8 mouse cellular contexts compared by ENCODE assay signal in the genomic region with DNA sequence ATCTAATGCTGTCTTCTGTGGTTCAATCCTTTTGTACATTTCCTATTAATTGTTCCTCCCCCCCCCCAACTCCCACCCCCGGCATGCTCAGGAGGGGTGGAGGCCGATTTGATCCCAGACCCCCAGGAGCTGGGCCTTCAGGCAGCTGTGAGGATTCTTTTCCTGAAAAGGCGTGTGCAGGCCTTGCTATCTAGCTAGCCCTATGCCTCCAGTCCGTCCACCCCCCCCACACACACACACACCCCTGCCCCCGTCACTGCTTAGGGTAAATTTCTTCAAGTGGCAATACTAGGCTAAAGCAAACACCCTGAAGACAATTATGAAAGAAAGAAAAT. TPM values are rescaled to one million over a fixed set of nuclear protein-coding genes. Genes with fewer than 3 reads are reported as not detected.
DNase-seq lines count a peak whose midpoint lies in the region; ATAC-seq and TF ChIP-seq lines count a peak whose summit lies in the region.

No protein-coding gene starts in this region.

- no peak for TF ChIP-seq CTCF in lung, postnatal 0 days (IDR thresholded peaks at IDR 0.05)
- no peak for TF ChIP-seq CTCF in stomach, postnatal 0 days (IDR thresholded peaks at IDR 0.05; ENCODE audit: low read depth)

- peak overlapping the region; percentile 62 for H3K4me3 ChIP-seq in lung, postnatal 0 days (ENCODE audit: low read depth, low read length)
- H3K4me3 ChIP-seq in forebrain, embryonic 11.5 days (ENCODE audit: low read depth, low read length), result peak overlapping the region; percentile 51
- peak overlapping the region; percentile 65 for H3K4me3 ChIP-seq in liver, embryonic 11.5 days (ENCODE audit: low read depth, low read length)
- peak overlapping the region; percentile 47 for H3K4me3 ChIP-seq in stomach, postnatal 0 days (ENCODE audit: low read depth, low read length)

- no peaks in the 10 kb centered on the region for H3K4me1 ChIP-seq in lung, postnatal 0 days (ENCODE audit: insufficient read depth, low read depth, low read length)
- peaks cover 6% of the 10 kb centered on the region for H3K4me1 ChIP-seq in forebrain, embryonic 11.5 days (replicated peaks; ENCODE audit: control insufficient read depth, insufficient read depth, low read length)
- peaks cover 6% of the 10 kb centered on the region for H3K4me1 ChIP-seq in liver, embryonic 11.5 days (replicated peaks; ENCODE audit: control insufficient read depth, insufficient read depth, low read length)
- H3K4me1 ChIP-seq in stomach, postnatal 0 days (replicated peaks; ENCODE audit: control insufficient read depth, insufficient read depth), result no peaks in the 10 kb centered on the region

- 20% methylated on average over 5 of the region's 5 CpGs for WGBS in lung, postnatal 0 days
- 7% methylated on average over 5 of the region's 5 CpGs for WGBS in forebrain, embryonic 11.5 days
- WGBS in liver, embryonic 11.5 days, result 23% methylated on average over 5 of the region's 5 CpGs
- WGBS in stomach, postnatal 0 days, result 3% methylated on average over 5 of the region's 5 CpGs

- DNase-seq in lung, postnatal 0 days (ENCODE audit: low spot score), result peak; percentile 42
- no peak for DNase-seq in lung, postnatal 10 days
- DNase-seq in forebrain, embryonic 11.5 days (ENCODE audit: low spot score), result peak; percentile 57
- DNase-seq in liver, embryonic 11.5 days (ENCODE audit: low spot score), result no peak
- DNase-seq in stomach, postnatal 0 days (ENCODE audit: low spot score), result no peak
- no peak for DNase-seq in layer of hippocampus, postnatal 10 days (ENCODE audit: low spot score in 2 of 2)
- DNase-seq in layer of hippocampus, postnatal 25 days (ENCODE audit: extremely low spot score in 1 of 2, low spot score in 1 of 2), result no peak
- no peak for DNase-seq in right cerebral cortex, postnatal 10 days (ENCODE audit: low spot score in 2 of 2)

- H3K27ac ChIP-seq in lung, postnatal 0 days (ENCODE audit: low read length), result peak overlapping the region; percentile 52
- no peak overlapping the region for H3K27ac ChIP-seq in forebrain, embryonic 11.5 days (ENCODE audit: low read depth, low read length)
- 0 out of 2 replicates have a peak overlapping the region, but pooled peaks have one; percentile 72 for H3K27ac ChIP-seq in liver, embryonic 11.5 days (ENCODE audit: low read depth, low read length)
- H3K27ac ChIP-seq in stomach, postnatal 0 days (replicated peaks), result peak overlapping the region; percentile 81

- no peak for TF ChIP-seq EP300 in lung, postnatal 0 days (IDR thresholded peaks at IDR 0.05)
- no peak for TF ChIP-seq EP300 in stomach, postnatal 0 days (optimal IDR thresholded peaks at IDR 0.05)

- H3K4me2 ChIP-seq in lung, postnatal 0 days (replicated peaks; ENCODE audit: low read depth, low read length), result peak overlapping the region; percentile 50
- peak overlapping the region; percentile 63 for H3K4me2 ChIP-seq in forebrain, embryonic 11.5 days (ENCODE audit: low read depth, low read length, severe bottlenecking)
- H3K4me2 ChIP-seq in liver, embryonic 11.5 days, result peak overlapping the region; percentile 70
- H3K4me2 ChIP-seq in stomach, postnatal 0 days (replicated peaks; ENCODE audit: low read depth), result peak overlapping the region; percentile 64

- no peaks in the 10 kb centered on the region for H3K36me3 ChIP-seq in lung, postnatal 0 days (ENCODE audit: insufficient read depth, low read length)
- H3K36me3 ChIP-seq in forebrain, embryonic 11.5 days (ENCODE audit: control insufficient read depth, insufficient read depth, low read length), result no peaks in the 10 kb centered on the region
- H3K36me3 ChIP-seq in liver, embryonic 11.5 days (ENCODE audit: control insufficient read depth, insufficient read depth, low read length), result no peaks in the 10 kb centered on the region
- H3K36me3 ChIP-seq in stomach, postnatal 0 days (ENCODE audit: control insufficient read depth, insufficient read depth, low read length), result no peaks in the 10 kb centered on the region

- H3K9me3 ChIP-seq in lung, postnatal 0 days (ENCODE audit: low read length), result no peaks in the 10 kb centered on the region
- no peaks in the 10 kb centered on the region for H3K9me3 ChIP-seq in forebrain, embryonic 11.5 days (ENCODE audit: control insufficient read depth, low read length)
- no peaks in the 10 kb centered on the region for H3K9me3 ChIP-seq in liver, embryonic 11.5 days (ENCODE audit: control insufficient read depth, low read length)
- H3K9me3 ChIP-seq in stomach, postnatal 0 days (ENCODE audit: control insufficient read depth, low read length), result no peaks in the 10 kb centered on the region

- peak; percentile 20 for ATAC-seq in lung, postnatal 0 days
- ATAC-seq in forebrain, embryonic 11.5 days (replicated peaks; ENCODE audit: low FRiP score), result 0 out of 2 replicates have a peak, but pooled peaks have one; percentile 16
- 0 out of 2 replicates have a peak, but pooled peaks have one; percentile 22 for ATAC-seq in liver, embryonic 11.5 days (replicated peaks; ENCODE audit: low FRiP score)
- ATAC-seq in stomach, postnatal 0 days (ENCODE audit: low FRiP score, low TSS enrichment), result peak; percentile 27; the same call in 1 of the 2 replicates

- no peaks in the 10 kb centered on the region for H3K27me3 ChIP-seq in lung, postnatal 0 days (replicated peaks; ENCODE audit: insufficient read depth, low read length)
- H3K27me3 ChIP-seq in forebrain, embryonic 11.5 days (ENCODE audit: control insufficient read depth, insufficient read depth, low read length), result no peaks in the 10 kb centered on the region
- no peaks in the 10 kb centered on the region for H3K27me3 ChIP-seq in liver, embryonic 11.5 days (replicated peaks; ENCODE audit: control insufficient read depth, insufficient read depth, low read length)
- H3K27me3 ChIP-seq in stomach, postnatal 0 days (ENCODE audit: control insufficient read depth, insufficient read depth, low read length), result no peaks in the 10 kb centered on the region

- no peak overlapping the region for H3K9ac ChIP-seq in lung, postnatal 0 days (replicated peaks; ENCODE audit: low read depth)
- peak overlapping the region; percentile 55; the same call in 1 of the 2 replicates for H3K9ac ChIP-seq in forebrain, embryonic 11.5 days (ENCODE audit: low read length)
- H3K9ac ChIP-seq in liver, embryonic 11.5 days (ENCODE audit: low read depth, low read length), result peak overlapping the region; percentile 66
- peak overlapping the region; percentile 1; the same call in 1 of the 2 replicates for H3K9ac ChIP-seq in stomach, postnatal 0 days (ENCODE audit: low read length)

RNA-seq across cellular contexts. Expression of a gene that starts 2.6 kb away (rescaled TPM):
- 14.9 and 19.3 TPM in 2 replicates for polyA plus RNA-seq in lung, postnatal 0 days (2015; fragmentation: Nextera tagmentation; extraction: Ambion mirVana)
- polyA plus RNA-seq in forebrain, embryonic 11.5 days (2014; fragmentation: Nextera tagmentation; extraction: Ambion mirVana), result 44.7 and 51.0 TPM in 2 replicates
- 40.6 and 41.9 TPM in 2 replicates for polyA plus RNA-seq in liver, embryonic 11.5 days (2014; fragmentation: Nextera tagmentation; extraction: Ambion mirVana)
- polyA plus RNA-seq in stomach, postnatal 0 days (2015; fragmentation: Nextera tagmentation; extraction: Ambion mirVana), result 11.1 and 11.3 TPM in 2 replicates
- total RNA-seq in layer of hippocampus, postnatal 10 days (2021), result 10 to 100 TPM; 93.0 to 99.9 TPM
- total RNA-seq in layer of hippocampus, postnatal 25 days (2021), result 10 to 100 TPM; 65.5 to 91.1 TPM

RNA-seq across cellular contexts. Expression of a gene that starts 12.5 kb away (rescaled TPM):
- 4.3 and 4.6 TPM in 2 replicates for polyA plus RNA-seq in lung, postnatal 0 days (2015; fragmentation: Nextera tagmentation; extraction: Ambion mirVana)
- 25.3 and 25.7 TPM in 2 replicates for polyA plus RNA-seq in forebrain, embryonic 11.5 days (2014; fragmentation: Nextera tagmentation; extraction: Ambion mirVana)
- 3.4 and 3.5 TPM in 2 replicates for polyA plus RNA-seq in liver, embryonic 11.5 days (2014; fragmentation: Nextera tagmentation; extraction: Ambion mirVana)
- 4.2 and 4.7 TPM in 2 replicates for polyA plus RNA-seq in stomach, postnatal 0 days (2015; fragmentation: Nextera tagmentation; extraction: Ambion mirVana)
- 10 to 100 TPM; 27.1 to 28.0 TPM for total RNA-seq in layer of hippocampus, postnatal 10 days (2021)
- 10 to 100 TPM; 12.3 to 17.3 TPM for total RNA-seq in layer of hippocampus, postnatal 25 days (2021)

Comparison
In these comparisons a context has a peak if more than half of its experiments do, and no peak if none do; other contexts are left out.
1. DNase-seq: peak in lung, postnatal 0 days (single experiment) and forebrain, embryonic 11.5 days (single experiment); none in lung, postnatal 10 days (single experiment), liver, embryonic 11.5 days (single experiment), stomach, postnatal 0 days (single experiment), layer of hippocampus, postnatal 10 days (0 of 2), layer of hippocampus, postnatal 25 days (0 of 2) and right cerebral cortex, postnatal 10 days (0 of 2).
2. Peak in every context shown above with its lines, with median percentiles within 50 percentile points of each other: ATAC-seq, H3K4me2 ChIP-seq and H3K4me3 ChIP-seq.